Mouse (Mus musculus) mature B cell (primary cell): ENCODE measurements around the gene Rnaset2a.
"Not testable (repeated sequence)": the region's sequence is repeated elsewhere in the genome, so short reads cannot be mapped to it uniquely, and the experiment has no call there.

Experiments used
- in situ Hi-C: fragments of 300-500 bp; cut with MboI; formaldehyde crosslinking; loops from 2 replicates; pipeline ENCODE4 v1.14.3; 2019

Gene Rnaset2a

DNA sequence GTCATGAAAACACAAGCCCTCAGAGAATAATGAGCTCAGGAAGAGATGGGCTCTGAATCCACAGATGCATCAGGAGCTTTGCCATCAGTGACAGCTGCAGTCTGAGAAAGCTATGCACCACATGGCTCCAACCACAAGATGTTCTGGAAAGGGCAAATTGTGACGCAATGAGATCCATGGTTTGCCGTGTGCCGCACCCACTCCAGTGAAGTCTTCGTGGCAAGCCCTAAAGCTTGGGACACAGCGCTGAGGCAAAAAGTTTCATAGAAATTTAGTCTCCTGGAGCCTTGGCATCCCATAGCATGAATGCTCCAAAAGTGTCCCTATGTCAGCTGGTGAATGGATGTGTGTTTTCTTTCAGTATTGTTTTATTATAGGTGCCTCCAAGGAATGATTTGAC is 9.8 kb downstream of the Rnaset2a start:
- in situ Hi-C loops, result not testable (repeated sequence)

DNA sequence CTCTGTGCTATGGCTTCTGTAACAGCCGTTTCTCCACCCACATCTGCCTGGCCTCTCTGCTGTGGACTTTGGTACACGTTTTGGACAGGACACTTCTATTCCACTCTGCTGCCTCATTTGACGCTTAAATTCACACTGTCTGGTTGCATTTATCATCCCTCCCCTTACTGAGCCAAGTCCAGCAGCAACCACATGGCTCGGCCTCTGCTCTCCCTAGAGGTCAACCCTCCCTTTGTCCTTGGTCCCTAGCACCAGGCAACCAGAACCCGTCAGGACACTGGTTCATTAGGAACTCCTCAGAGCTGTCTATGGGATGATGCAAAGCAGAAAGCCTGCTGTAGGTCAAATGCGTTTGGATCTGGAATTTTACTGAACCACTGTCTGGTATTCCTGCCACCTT is 17.0 kb downstream of the Rnaset2a start:
- in situ Hi-C loops, result not testable (repeated sequence)

DNA sequence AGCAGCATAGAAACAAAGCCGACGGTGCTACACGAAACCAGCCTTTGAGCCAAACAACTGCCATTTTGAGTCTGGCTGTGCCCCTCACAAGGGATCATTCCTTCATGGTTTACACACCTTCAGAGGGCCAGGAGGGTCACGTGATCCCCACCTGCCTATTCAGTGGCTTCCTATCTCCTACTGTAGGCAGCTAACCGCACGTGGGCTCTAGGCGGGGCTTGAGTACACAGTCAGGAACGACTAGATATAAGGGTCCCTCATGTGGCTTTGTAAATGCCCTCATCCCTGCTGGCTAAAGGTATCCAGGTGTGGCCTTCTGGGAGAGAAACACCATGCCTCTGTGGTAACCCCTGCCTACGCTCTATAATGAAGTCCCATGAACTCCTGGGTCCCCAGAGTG is 18.3 kb downstream of the Rnaset2a start:
- in situ Hi-C loops, result not testable (repeated sequence)

DNA sequence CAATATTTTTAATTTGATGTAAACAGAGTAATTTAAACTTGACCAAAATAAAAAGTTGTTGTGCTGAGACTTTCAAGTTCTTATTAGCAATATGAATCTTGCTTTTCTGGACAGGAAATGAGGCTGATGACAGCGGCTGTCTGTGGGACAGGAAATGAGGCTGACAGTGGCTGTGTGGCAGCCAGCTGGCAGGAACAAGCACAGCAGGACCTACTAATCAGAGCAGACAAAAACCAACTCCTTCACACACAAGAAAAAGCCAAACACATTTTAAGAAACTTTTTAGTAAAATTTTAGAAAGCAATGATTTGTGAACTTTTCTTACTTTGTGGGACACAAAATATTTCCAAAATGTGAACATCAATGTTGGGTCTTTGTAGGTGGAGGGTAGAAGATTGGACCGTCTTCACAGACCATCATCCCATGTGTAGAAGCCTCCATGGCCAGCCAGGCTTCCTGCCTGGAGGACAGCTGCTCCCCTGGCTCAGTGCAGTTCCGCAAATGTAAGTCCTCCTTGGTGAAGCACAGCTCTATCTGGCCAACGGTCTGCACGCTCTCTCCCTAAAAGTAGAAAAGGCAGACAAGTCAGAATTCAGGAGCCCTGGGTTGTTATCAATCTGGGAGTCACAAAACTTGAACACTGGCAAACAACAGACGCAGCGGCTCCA is 19.4 kb downstream of the Rnaset2a start:
- in situ Hi-C loops, result not testable (repeated sequence)

DNA sequence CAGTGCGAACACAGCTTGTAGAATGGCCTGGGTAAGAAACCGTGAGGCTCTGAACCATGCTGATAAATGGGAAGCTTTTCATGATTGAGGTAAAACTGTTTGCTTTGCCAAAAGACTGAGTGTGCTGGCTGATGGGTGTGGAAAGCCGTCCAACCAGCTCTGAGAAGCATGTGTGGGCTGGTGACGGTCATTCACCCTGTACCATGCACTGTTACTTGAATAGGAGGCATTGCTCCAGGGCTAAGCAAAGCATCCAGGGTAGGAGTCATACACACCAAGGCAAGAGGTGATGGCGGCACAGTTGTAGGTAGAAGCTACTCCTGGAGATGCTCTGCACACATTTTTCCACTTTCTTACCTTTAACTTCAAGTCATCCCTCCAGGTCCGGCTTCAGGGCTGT is 23.3 kb downstream of the Rnaset2a start:
- in situ Hi-C loops, result not testable (repeated sequence)

DNA sequence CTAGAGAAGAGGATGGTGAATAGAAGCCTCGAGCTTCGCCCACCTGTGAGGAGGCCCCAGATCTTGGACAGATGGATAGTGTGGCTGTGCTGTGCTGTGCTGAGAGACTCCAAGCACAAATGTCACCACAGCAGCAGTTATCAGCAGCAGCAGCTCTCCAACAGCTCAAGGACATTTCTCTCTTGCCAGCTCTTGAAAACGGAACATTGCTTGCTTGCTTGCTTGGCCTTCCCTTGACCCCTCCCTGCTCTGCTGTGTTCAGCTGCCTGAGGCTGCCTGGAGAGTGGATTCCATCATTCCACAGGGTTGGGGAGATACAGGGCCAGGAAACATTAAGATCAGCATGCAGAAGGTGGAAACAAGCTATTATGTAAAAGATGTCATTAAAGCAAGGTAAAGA is 24.9 kb downstream of the Rnaset2a start:
- in situ Hi-C loops, result not testable (repeated sequence)

DNA sequence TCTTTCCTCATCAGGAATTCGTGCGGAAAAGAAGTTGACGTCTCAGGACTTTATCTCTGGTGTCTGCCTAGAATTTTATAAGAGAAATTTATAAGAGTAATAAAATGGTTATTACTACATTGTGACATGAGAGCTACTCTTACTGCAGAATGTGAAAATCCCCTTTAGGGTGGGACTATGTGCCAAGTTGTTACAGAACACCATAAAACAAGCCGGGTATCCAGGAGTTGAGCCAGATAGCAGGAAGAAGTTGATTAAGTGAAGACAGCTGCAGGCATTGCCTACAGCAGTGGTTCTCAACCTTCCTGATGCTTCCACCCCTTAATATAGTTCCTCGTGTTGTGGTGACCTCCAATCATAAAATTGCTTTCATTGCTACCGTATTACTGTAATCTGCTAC is 31.0 kb downstream of the Rnaset2a start:
- in situ Hi-C loops, result not testable (repeated sequence)

DNA sequence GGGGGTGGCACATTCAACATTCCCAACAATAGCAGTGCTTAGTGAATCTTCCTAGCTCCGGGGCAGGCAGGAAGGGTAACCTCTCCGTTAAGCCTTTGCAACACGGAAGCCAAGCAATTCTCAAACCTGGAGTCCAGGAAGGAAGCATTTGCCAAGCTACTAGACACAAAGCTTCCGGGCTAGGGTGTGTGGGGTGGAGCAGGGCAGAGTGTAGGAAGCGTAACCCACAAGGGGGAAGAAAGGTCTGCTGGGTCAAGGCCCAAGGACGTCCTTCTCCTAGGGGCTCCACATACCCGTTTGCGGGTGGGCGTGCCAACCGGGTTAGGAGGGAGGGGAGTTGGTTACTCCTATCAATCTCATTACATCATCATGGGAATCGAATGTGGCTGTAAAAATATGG is 31.5 kb downstream of the Rnaset2a start:
- in situ Hi-C loops, result not testable (repeated sequence)

DNA sequence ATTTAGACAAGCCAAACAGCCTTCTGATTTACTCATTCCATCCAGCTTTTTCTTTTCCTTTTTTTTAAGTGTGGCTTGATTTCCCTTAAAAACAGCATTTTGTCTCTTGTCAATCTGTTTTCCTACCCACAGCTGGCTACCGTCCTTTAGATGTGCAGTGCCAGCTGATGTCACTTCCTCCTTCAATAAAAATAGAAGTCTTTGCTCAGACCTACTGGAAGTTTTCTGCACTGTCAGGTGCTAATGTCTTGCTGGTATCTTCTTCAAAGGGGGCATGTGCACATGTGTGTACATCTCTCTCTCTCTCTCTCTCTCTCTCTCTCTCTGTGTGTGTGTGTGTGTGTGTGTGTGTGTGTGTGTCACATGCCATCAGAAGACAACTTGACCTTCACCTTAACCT is 35.7 kb downstream of the Rnaset2a start:
- in situ Hi-C loops, result not testable (repeated sequence)

DNA sequence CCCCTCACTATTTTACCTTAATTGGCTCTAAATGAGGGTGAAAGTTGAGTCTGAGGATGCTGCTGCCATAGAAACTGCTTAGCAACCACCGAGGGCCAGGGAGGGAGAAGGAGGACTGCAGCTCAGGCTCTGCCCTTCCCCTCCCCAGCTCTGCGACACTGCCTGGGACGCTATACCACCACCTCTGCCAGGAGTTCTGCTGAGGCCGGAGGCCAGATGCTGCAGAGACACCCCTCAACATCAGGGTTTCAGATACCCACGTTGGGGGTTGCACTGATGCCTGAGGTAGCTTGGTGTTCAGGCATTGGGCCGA is 46.6 kb downstream of the Rnaset2a start:
- in situ Hi-C loops, result not testable (repeated sequence)

DNA sequence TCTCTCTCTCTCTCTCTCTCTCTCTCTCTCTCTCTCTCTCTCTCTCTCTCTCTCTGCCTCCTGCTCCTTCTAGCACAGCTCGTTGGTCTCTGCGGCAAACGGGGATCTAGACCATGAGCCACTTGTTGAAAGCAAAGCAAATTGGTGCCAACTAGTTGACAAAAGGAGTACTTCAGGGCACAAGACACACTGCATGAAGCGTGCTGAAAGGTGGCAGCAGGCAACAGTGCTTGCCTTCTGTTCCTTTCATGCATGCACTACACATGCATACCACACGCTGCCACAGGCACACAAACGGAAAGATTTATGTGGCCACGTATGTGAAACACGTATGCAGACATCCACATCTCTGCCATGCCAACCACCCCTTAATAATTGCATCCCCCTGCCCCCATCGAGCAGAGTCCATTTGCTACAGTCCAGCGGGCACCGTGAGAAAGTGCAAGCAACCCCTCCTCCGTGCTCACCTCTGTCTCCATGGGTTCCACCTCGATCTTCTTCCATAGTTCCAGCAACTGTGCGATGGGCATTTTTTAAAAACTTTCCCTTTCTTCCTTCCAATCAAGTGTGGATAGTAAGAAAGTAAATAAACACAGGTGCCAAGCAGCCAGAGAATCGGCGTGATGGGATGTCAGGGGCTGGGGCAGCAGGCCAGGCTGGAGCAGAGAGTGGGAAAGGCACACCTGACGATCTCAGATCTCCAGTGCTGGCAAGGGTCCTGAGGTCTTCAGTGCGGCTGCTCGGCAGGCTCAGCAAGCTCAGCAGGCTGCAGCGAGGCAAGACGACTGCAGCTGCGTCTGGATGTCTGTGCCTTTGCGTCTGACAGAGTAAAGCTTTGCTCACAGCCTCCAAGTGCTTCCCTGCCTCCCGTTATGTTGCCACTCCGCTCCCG is 47.2 kb downstream of the Rnaset2a start:
- in situ Hi-C loops, result not testable (repeated sequence)

DNA sequence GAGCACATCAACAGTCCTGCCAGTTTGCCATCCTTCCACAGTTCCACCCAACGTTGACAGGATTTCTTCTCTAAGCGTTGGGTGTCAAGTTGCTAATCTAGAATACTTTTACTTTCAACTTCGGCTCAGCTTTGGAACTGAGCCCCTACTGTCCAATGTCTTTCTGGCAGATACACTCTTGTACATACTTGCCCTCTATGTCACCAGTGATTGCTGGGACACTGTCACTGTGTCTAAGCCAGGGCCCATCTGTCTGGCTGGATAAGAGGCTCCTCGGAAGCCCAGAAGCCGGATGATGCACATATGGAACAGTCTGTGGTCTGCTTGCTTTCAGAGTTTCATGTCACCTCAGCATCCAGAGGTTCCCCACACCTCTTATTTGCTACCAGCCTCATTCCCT is 51.7 kb downstream of the Rnaset2a start:
- in situ Hi-C loops, result not testable (repeated sequence)

DNA sequence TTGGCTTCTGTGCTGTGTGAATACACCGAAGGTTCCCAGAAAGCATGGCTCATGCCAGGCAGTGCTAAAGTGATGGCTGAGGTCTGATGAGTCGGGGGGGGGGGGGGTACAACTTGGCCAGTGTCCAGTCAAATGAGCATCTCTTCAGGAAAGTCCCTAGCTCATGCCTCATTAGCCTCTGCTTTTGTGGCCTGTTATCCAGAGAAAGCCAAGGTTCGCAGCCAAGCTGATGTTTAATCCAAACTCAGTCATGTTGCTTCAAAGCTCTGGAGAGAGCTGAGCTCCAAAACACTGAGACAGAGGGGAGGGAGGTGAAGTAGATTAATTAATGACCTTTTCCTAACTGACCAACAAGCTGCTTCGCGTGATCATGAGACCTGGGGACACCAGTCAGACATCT is 52.2 kb downstream of the Rnaset2a start:
- in situ Hi-C loops, result not testable (repeated sequence)

DNA sequence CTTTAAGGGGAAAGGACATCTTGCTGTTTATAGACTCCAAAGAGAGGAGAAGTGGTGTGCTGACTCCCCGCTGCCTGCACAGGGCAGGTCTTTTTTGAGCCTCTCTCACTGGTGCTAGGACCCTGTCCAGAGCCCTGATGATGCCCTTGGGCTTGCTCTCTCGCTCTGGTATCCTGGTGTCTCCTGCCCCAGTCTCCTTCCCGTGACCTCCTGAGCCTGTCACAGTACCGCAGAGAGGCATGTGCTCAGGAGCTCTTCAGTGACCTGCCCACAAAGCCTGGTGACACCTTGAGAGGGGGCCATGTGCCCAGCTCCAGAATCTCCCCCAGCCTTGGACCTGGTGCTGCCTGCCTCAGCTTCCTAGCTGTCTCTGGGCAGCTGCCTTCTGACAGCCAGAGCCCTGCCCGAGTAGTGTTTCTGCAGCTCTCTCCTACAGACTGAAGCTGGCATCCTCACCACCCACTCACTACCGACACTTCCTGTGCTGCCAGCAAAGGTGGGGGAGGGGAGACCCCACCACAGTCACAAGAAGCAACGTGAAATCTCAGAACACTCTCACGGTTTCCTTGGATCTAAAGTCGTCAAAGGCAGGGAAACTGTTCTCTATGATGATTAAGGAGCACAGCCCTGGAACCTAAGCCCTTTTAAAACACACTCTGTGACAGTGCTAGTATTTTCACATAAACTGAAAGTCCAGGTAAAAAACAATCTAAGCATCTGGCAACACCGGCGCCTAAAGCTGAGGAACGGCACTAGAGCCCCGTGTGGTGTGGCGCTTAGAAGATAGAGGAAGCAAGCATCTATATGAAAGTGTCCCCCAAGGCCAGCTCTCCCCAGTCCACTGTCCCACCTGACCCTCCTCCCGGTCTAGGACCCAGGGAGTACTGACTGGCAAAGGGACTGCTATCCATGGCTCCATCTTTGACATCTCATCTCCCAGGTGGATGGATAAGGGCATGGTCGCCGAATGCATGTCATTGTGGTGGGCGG is 55.1 kb downstream of the Rnaset2a start:
- in situ Hi-C loops, result not testable (repeated sequence)

DNA sequence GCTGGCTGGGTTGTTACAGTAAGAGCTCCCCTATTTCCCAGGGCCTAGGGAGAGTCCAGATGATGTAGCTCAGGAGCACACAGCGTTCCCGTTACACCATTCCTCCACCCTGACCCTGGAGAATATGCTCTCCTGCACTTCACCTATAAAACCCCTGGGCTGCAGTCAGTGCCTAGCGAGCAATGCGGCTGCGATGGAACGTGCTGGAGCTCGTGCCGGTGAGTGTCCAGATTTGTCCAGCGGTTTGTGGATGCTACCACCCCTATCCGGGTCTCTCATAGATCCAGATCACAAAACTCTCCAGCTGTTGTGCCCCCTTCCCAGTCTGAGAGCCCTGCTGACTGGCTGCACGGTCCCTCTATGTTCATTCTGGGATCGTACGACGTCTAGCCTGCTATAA is 56.6 kb downstream of the Rnaset2a start:
- in situ Hi-C loops, result not testable (repeated sequence)

DNA sequence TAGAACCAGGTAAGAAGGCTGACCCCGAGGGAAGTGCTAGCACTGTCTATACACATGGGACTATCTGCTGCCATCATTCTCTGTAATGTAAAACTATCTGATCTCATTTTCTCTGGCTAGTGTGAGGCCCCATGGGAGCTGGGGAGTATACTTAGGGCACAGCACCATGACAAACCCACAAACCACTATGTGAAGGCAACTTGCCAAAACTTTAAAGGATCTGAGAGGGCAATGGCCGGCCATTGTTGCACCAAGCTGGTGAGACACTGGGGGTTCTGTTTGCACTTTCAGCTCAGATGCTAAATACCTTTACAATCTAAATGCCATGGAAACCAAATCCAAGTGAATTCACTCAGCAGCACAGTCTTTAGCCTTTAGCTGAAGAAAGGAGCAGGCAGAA is 78.0 kb downstream of the Rnaset2a start:
- in situ Hi-C loops, result not testable (repeated sequence)
